Mouse (Mus musculus) myocyte (in vitro differentiated cells): Measurements from ENCODE around the gene Lamtor5.

Experiments used
- CEBPB ChIP-seq: IDR thresholded peaks from 2 replicates; pipeline ENCODE4 v1.6.1; 2011; ENCODE audit warnings: mild to moderate bottlenecking, moderate library complexity; ENCODE audit not compliant: poor library complexity, insufficient read depth, severe bottlenecking
- E2F4 ChIP-seq: IDR thresholded peaks from one replicate; pipeline ENCODE4 v1.6.1; 2011; ENCODE audit warnings: mild to moderate bottlenecking, control low read depth, moderate library complexity; ENCODE audit not compliant: insufficient read depth
- MAX ChIP-seq: IDR thresholded peaks from one replicate; pipeline ENCODE4 v1.6.1; 2011; ENCODE audit warnings: low read depth, mild to moderate bottlenecking, control low read depth
- MYOD1 ChIP-seq, 3 experiments: IDR thresholded peaks; one replicate each; pipeline ENCODE4 v1.6.1; 2011; ENCODE audit warnings: control low read depth in 2 of 3, low read depth in 2 of 3, mild to moderate bottlenecking in 2 of 3, moderate library complexity in 1 of 3; ENCODE audit not compliant: insufficient read length in 2 of 3, control insufficient read depth in 1 of 3
- MYOG ChIP-seq, 3 experiments: IDR thresholded peaks; one replicate each; pipeline ENCODE4 v1.6.1; 2011; ENCODE audit warnings: control low read depth in 2 of 3, low read depth in 2 of 3, mild to moderate bottlenecking in 2 of 3; ENCODE audit not compliant: insufficient read length in 2 of 3, control insufficient read depth in 1 of 3, insufficient read depth in 1 of 3
- POLR2A ChIP-seq: IDR thresholded peaks from one replicate; pipeline ENCODE4 v1.6.1; 2011; ENCODE audit warnings: low read depth, mild to moderate bottlenecking, control low read depth, moderate library complexity; ENCODE audit not compliant: insufficient read length
- POLR2AphosphoS2 ChIP-seq: IDR thresholded peaks from one replicate; pipeline ENCODE4 v1.6.1; 2011; ENCODE audit warnings: low read depth, control low read depth; ENCODE audit not compliant: insufficient read length
- REST ChIP-seq: IDR thresholded peaks from one replicate; pipeline ENCODE4 v1.6.1; 2011; ENCODE audit warnings: mild to moderate bottlenecking, control low read depth, moderate library complexity; ENCODE audit not compliant: insufficient read depth, insufficient read length
- SRF ChIP-seq: IDR thresholded peaks from one replicate; pipeline ENCODE4 v1.6.1; 2011; ENCODE audit warnings: low read depth; ENCODE audit not compliant: control insufficient read depth, insufficient read length
- TCF12 ChIP-seq: IDR thresholded peaks from one replicate; pipeline ENCODE4 v1.6.1; 2011; ENCODE audit warnings: mild to moderate bottlenecking, control low read depth; ENCODE audit not compliant: poor library complexity, insufficient read depth, severe bottlenecking
- TCF3 ChIP-seq: IDR thresholded peaks from one replicate; pipeline ENCODE4 v1.6.1; 2011; ENCODE audit warnings: low read depth, control low read depth; ENCODE audit not compliant: insufficient read length
- USF1 ChIP-seq: IDR thresholded peaks from one replicate; pipeline ENCODE4 v1.6.1; 2011; ENCODE audit warnings: low read depth, mild to moderate bottlenecking, control low read depth, moderate library complexity

DNA sequence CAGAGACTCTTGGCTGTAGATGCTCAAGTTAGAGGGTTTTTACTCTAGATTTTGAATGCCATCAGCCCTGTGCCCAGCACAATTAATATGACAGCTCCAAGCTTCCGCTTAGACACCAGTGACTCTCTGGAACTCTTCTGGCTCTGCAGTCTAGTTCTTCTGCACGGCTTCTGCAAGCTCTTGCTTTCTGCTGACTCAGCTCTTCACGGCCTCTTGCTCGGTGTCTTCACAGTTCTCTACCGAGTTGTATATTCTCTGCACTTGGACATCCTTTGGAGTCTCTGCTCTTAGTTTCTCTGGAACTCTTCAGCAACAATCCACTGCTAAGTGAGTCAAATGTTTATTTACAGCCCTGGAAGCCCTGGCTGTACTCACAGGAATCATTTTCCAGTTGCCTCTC, 24.7 kb upstream of the Lamtor5 start:
- no peak for TF ChIP-seq MAX
- no peak for TF ChIP-seq TCF12
- TF ChIP-seq TCF3 = no peak
- no peak for TF ChIP-seq POLR2A
- no peak for TF ChIP-seq CEBPB
- no peak for TF ChIP-seq E2F4
- no peak for TF ChIP-seq POLR2AphosphoS2
- TF ChIP-seq MYOG (IDR thresholded peaks at IDR 0.05; ENCODE audit: control insufficient read depth in 1 of 3, insufficient read depth in 1 of 3, insufficient read length in 2 of 3, low read depth in 2 of 3) = no peak
- TF ChIP-seq SRF = no peak
- no peak for TF ChIP-seq MYOD1 (IDR thresholded peaks at IDR 0.05; ENCODE audit: control insufficient read depth in 1 of 3, insufficient read length in 2 of 3, low read depth in 2 of 3)
- TF ChIP-seq USF1 = no peak
- TF ChIP-seq REST = no peak
